Mouse (Mus musculus) ES-Bruce4 (cell line): Measurements from ENCODE around the gene Pigf.

Source experiments
- CTCF ChIP-seq: IDR thresholded peaks from one replicate; pipeline ENCODE4 v1.8.1; 2011; ENCODE audit warnings: low read depth, low read length
- EP300 ChIP-seq: IDR thresholded peaks from 2 replicates; pipeline ENCODE4 v1.6.1; 2011; ENCODE audit warnings: low read depth, low read length; ENCODE audit not compliant: insufficient read depth
- POLR2A ChIP-seq: IDR thresholded peaks from one replicate; pipeline ENCODE4 v1.8.1; 2011; ENCODE audit warnings: low read length; ENCODE audit not compliant: insufficient read depth

DNA sequence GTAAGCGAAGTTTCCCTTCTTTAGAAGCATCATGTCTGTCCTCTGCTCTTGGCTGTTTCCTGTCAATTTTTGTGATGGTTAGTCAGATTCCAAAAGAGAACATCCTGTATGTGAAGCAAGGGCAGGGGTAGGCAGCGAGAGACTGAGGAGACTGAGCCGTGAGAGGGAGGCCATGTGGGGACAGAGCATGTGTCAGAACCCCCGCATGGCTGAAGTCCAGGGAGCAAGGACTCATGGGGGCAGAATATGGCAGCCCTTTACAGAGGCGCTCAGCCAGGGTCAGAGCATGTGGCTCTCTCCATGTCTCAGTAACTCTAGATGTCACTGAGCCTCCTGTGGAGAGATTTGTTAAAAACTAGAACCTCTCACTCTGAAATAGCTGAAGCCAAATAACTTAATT is 28.7 kb upstream of the Pigf start:
- no peak for TF ChIP-seq CTCF
- no peak for TF ChIP-seq EP300
- TF ChIP-seq POLR2A = no peak
